Mouse (Mus musculus) hindbrain, embryonic 13.5 days (tissue): ENCODE measurements around the gene Utp18. TPM values are rescaled to one million over a fixed set of nuclear protein-coding genes. Genes with fewer than 3 reads are reported as not detected.
"Not testable (repeated sequence)": the region's sequence is repeated elsewhere in the genome, so short reads cannot be mapped to it uniquely, and the experiment has no call there.

Experiments used
- ATAC-seq: fragments of 200-750 bp; cut with Nextera tagmentation; 2 replicates; pipeline ENCODE4 v1.8.0; 2017; ENCODE audit warnings: moderate TSS enrichment; ENCODE audit not compliant: low FRiP score
- H3K27ac ChIP-seq: fragments of 300-500 bp; sonication (generic); 2 replicates; pipeline ENCODE4 v1.5.1; 2015; ENCODE audit warnings: inconsistent platforms, mild to moderate bottlenecking, moderate library complexity
- H3K27me3 ChIP-seq: fragments of 300-500 bp; sonication (generic); 2 replicates; pipeline ENCODE4 v1.6.1; 2015; ENCODE audit warnings: mild to moderate bottlenecking, inconsistent platforms
- H3K36me3 ChIP-seq: fragments of 300-500 bp; sonication (generic); 2 replicates; pipeline ENCODE4 v1.6.1; 2015; ENCODE audit warnings: mild to moderate bottlenecking, inconsistent platforms
- H3K4me1 ChIP-seq: fragments of 300-500 bp; sonication (generic); replicated peaks from 2 replicates; pipeline ENCODE4 v1.6.1; 2015; ENCODE audit warnings: inconsistent platforms
- H3K4me2 ChIP-seq: fragments of 300-500 bp; sonication (generic); 2 replicates; pipeline ENCODE4 v1.6.1; 2015; ENCODE audit warnings: inconsistent platforms, mild to moderate bottlenecking, moderate library complexity
- H3K4me3 ChIP-seq: fragments of 300-500 bp; sonication (generic); 2 replicates; pipeline ENCODE4 v1.5.1; 2015; ENCODE audit warnings: mild to moderate bottlenecking, inconsistent platforms
- H3K9ac ChIP-seq: fragments of 300-500 bp; sonication (generic); 2 replicates; pipeline ENCODE4 v1.6.1; 2015; ENCODE audit warnings: mild to moderate bottlenecking, inconsistent platforms
- H3K9me3 ChIP-seq: fragments of 300-500 bp; sonication (generic); 2 replicates; pipeline ENCODE4 v1.6.1; 2016; ENCODE audit warnings: inconsistent platforms
- WGBS: fragments of 180-500 bp; shearing (Covaris S2); methylation state at CpG from one replicate; pipeline ENCODE4 v1.1.7; 2015; 5-methylcytosine and 5-hydroxymethylcytosine counted together
- polyA plus RNA-seq: library from polyadenylated mRNA; unstranded; fragments of >200 nt; fragmentation: Nextera tagmentation; extraction: Ambion mirVana; gene quantifications from 2 replicates; pipeline ENCODE4 v1.2.1, GENCODE M21; 2015

Utp18 gene
- 29.9 and 31.8 TPM in 2 replicates for polyA plus RNA-seq

DNA sequence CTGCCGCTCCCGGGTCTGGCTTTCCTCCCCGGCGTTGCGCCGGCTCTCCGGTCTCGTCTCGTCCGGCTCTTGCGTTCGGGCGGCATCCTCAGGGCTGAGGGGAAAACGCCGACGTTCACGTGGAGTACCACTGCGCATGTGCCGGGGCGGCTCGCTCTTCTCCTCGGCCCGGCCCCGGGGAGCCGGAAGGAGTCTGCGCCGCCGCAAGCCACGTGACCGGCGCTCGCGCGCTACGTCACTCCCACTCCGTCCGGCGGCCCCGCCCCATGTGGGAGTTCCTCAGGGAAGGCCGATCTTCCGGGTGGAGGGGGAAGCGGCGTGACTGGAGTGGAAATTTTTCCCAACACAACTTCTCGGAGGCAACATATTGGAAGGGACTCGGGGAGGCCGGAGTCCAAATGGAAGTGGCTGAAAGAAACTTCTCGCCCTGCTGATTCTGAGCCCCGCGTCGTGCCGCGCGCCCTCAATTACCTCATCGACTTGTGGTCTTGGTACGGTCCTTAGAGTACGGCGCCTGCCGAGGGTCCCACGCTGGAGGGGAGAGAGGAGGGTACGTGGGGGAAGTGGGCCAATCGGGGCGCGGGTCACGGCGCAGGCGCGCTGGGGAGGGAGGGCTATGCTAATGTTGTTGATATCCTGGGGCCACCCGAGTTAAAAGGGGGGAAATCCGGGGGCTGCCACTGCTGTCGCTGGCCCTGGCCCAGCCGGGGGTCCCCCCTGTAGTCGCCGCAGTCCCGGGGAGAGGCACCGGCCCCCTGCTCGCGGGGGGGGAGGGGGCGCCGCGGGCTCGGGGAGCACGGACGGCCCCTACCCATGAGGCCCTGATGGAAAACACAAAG lies at the start of gene Utp18, which contains the start of gene Mbtd1:
Gene Utp18, minus strand, starts transcription at position 195 of the 839 bp plus-strand sequence.
Gene Mbtd1, plus strand, starts transcription at position 281 of the 839 bp plus-strand sequence.
- peak; percentile 97 for ATAC-seq
- Histone ChIP-seq H3K9ac (peak within 1 kb of the TSS; percentile 97), H3K27ac (peak within 1 kb of the TSS; percentile 95), H3K4me3 (peak within 1 kb of the TSS; percentile 97), H3K27me3 (no peaks in the 10 kb centered on the region), H3K36me3 (peaks cover 5% of the 10 kb centered on the region), H3K4me2 (peak within 1 kb of the TSS; percentile 97), H3K4me1 (peaks cover 46% of the 10 kb centered on the region), H3K9me3 (no peaks in the 10 kb centered on the region)
- under 1% methylated on average over 81 of the region's 83 CpGs for WGBS

DNA sequence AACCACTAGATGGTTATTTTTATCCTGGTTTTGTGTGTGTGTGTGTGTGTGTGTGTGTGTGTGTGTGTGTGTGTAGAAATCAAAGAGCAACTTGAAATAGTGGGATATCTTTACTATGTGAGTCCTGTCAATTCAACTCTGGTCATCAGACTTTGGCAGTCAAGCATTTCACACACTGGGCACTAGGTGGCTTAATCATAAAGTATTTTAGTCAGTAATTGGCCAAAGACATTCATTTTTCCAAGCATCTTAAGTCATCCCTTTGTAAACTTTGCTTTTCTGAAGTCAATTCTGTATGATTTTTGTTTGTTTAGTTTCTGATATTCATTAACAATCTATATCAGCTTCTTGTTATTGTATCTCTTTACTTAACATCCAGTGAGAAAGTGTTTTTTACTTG lies 43.5 kb upstream of the Utp18 start:
- H3K36me3 ChIP-seq: peaks cover 77% of the 10 kb centered on the region
- no peak for ATAC-seq

DNA sequence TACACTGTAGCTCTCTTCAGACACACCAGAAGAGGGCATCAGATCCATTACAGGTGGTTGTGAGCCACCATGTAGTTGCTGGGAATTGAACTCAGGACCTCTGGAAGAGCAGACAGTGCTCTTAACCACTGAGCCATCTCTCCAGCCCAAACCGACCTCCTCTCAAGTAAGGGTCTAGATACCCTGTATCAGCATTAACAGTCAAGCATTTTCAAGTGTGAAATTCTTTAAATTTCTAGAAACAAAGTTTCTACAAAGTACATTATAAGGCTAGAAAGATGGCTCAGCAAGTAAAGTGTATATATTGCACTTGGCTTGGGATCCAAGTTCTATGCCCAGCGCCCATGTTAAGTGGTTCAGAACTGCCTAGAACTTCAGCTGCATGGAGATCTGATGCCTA lies 29.5 kb upstream of the Utp18 start:
- whole genome bisulfite sequencing: 96% methylated on average over 2 of the region's 2 CpGs
- H3K27me3 ChIP-seq, H3K27ac ChIP-seq, H3K4me2 ChIP-seq, H3K9ac ChIP-seq, H3K4me1 ChIP-seq, ATAC-seq, H3K4me3 ChIP-seq, H3K9me3 ChIP-seq: not testable (repeated sequence)
- peaks cover 75% of the 10 kb centered on the region for H3K36me3 ChIP-seq

More for the DNA sequence above, 43.5 kb upstream of the Utp18 start:
- H3K4me2 ChIP-seq: no peak overlapping the region
- no peaks in the 10 kb centered on the region for H3K4me1 ChIP-seq
- H3K9ac ChIP-seq: no peak overlapping the region
- no peak overlapping the region for H3K4me3 ChIP-seq
- no peaks in the 10 kb centered on the region for H3K27me3 ChIP-seq
- no peaks in the 10 kb centered on the region for H3K9me3 ChIP-seq
- H3K27ac ChIP-seq: no peak overlapping the region

DNA sequence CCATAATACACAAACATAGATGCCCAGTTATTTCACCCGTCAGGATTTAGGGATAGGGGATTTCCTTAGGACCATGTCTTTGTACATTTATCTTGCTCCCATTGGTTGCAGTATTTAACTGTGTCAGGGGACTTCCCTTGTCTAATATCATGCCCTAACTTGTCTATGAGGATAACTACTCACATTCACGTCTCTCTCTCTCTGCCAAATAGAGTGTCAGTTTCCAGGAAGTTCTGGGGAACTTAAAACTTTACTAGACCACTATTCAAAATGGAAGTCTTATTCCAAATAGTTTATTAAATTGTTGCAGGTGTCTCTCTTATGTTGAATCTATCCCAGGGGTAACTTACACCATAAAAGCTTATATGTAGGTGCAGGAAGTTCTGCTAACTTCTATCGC lies 26.0 kb upstream of the Utp18 start:
- H3K9me3 ChIP-seq: no peaks in the 10 kb centered on the region
- no peaks in the 10 kb centered on the region for H3K4me1 ChIP-seq
- no peaks in the 10 kb centered on the region for H3K27me3 ChIP-seq
- no peak overlapping the region for H3K4me2 ChIP-seq
- no peak overlapping the region for H3K4me3 ChIP-seq
- peaks cover 69% of the 10 kb centered on the region for H3K36me3 ChIP-seq
- H3K9ac ChIP-seq: no peak overlapping the region
- 96% methylated on average over 3 of the region's 3 CpGs for WGBS
- no peak overlapping the region for H3K27ac ChIP-seq
- no peak for ATAC-seq

DNA sequence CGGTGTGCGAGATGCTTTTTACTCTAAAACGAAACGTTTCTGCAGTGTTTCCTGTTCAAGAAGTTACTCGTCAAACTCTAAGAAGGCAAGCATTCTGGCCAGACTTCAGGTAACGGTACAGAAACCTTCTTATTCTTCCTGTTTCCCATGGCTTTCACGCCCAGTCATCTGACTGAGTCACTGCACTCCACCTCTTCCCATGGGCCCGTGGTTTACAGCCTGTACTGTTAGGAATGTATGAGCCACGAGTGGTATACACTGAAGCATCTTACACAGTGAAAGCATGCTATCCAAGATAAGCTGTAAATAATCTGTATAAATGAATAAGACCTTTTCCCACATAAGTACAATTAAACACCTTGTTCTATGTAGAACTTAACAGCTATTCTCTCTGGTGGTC lies 23.3 kb upstream of the Utp18 start:
- 95% methylated on average over 9 of the region's 9 CpGs for WGBS
- no peaks in the 10 kb centered on the region for H3K27me3 ChIP-seq
- H3K9ac ChIP-seq: no peak overlapping the region
- H3K36me3 ChIP-seq: peaks cover 66% of the 10 kb centered on the region
- H3K4me3 ChIP-seq: no peak overlapping the region
- no peak for ATAC-seq
- no peak overlapping the region for H3K27ac ChIP-seq
- no peaks in the 10 kb centered on the region for H3K9me3 ChIP-seq
- no peaks in the 10 kb centered on the region for H3K4me1 ChIP-seq
- H3K4me2 ChIP-seq: no peak overlapping the region

DNA sequence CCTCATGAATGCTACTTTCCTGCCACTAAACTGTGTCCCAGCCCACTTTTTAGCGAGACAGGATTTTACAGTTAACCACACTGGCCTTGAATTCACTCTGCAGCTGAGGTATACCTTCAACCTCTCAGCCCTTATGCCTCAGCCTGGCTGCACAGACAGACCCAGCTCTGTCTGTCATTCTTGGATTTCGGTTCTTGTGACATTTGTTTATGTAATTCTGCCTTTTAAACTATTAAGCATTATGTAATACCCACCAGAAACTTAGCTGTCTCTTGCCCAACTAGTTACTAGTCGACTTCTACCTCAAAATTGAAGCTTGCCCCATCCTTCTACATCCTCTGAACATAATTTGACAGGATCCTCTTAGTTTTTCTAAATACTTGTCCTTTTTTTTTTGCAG lies 22.3 kb upstream of the Utp18 start:
- no peaks in the 10 kb centered on the region for H3K4me1 ChIP-seq
- no peak overlapping the region for H3K4me2 ChIP-seq
- no peaks in the 10 kb centered on the region for H3K9me3 ChIP-seq
- H3K27ac ChIP-seq: no peak overlapping the region
- ATAC-seq: no peak
- no peak overlapping the region for H3K9ac ChIP-seq
- no peaks in the 10 kb centered on the region for H3K27me3 ChIP-seq
- 92% methylated on average over 3 of the region's 3 CpGs for WGBS
- H3K4me3 ChIP-seq: no peak overlapping the region
- peaks cover 60% of the 10 kb centered on the region for H3K36me3 ChIP-seq

DNA sequence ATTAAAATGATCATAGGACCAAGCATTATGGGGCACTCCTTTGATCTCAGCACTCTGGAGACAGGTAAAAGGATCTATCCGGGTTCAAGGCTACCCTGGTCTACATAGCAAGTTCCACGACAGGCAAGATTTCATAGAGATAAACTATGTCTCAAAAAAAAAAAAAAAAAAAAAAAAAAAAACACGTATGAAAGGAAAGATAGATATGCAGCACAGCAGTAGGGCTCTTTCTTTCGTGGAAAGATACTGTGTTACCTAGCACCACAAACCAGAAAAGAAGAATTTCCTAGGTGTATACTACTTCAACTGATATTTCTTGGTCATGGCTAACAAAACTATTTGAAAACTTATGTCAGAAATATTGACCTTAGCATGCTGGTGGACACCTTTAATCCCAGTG lies 21.3 kb upstream of the Utp18 start:
- no peak overlapping the region for H3K9ac ChIP-seq
- H3K9me3 ChIP-seq: no peaks in the 10 kb centered on the region
- H3K4me1 ChIP-seq: no peaks in the 10 kb centered on the region
- H3K4me2 ChIP-seq: no peak overlapping the region
- H3K4me3 ChIP-seq: no peak overlapping the region
- ATAC-seq: no peak
- WGBS: 97% methylated on average over 3 of the region's 4 CpGs
- no peak overlapping the region for H3K27ac ChIP-seq
- H3K27me3 ChIP-seq: no peaks in the 10 kb centered on the region
- H3K36me3 ChIP-seq: peaks cover 59% of the 10 kb centered on the region

DNA sequence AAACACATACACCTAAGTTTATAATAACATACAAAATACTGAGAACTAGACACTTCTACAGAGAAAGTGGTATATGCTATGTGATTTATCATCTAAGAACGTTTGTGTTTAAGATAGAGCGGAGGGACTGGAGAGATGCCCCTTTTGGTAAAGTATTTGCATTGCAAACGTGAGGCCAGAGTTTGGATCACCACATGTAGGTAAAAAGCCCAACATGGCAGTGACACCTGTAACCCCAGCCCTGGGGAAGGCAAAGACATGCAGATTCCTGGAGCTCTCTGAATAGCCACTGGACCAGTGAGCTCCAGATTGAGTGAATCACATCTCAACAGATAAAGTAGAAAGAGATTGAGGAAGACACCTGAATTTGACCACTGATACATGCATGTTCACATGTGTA lies 12.2 kb upstream of the Utp18 start:
- Histone ChIP-seq H3K9ac (no peak overlapping the region), H3K36me3 (peaks cover 14% of the 10 kb centered on the region), H3K4me1 (no peaks in the 10 kb centered on the region), H3K27me3 (no peaks in the 10 kb centered on the region), H3K9me3 (no peaks in the 10 kb centered on the region), H3K27ac (no peak overlapping the region), H3K4me2 (no peak overlapping the region), H3K4me3 (no peak overlapping the region)
- 87% methylated on average over 3 of the region's 3 CpGs for WGBS
- no peak for ATAC-seq

DNA sequence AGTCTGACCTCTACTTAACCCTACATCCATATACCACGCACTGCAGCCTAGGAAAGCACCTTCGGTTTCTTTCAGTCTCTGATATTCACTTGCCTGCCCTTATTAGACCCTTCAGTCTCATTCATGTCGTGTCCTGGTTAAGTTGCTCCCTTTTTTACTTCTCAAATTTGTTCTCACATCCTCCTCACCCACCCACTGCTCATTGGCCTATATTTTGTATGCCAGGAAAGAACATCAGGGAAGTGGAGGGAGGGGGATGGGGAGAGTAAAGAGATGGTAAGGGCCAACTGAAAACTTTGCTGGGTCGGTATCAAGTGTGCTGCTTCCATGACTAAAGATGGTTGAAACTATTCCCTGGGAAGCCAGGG lies 1.5 kb upstream of the Utp18 start:
- Histone ChIP-seq H3K9me3 (no peaks in the 10 kb centered on the region), H3K4me1 (peaks cover 47% of the 10 kb centered on the region), H3K4me3 (peak overlapping the region; percentile 97), H3K27me3 (no peaks in the 10 kb centered on the region), H3K36me3 (peaks cover 8% of the 10 kb centered on the region), H3K4me2 (peak overlapping the region; percentile 97), H3K9ac (peak overlapping the region; percentile 97), H3K27ac (no peak overlapping the region)
- 5% methylated on average over 4 of the region's 4 CpGs for WGBS
- no peak for ATAC-seq

DNA sequence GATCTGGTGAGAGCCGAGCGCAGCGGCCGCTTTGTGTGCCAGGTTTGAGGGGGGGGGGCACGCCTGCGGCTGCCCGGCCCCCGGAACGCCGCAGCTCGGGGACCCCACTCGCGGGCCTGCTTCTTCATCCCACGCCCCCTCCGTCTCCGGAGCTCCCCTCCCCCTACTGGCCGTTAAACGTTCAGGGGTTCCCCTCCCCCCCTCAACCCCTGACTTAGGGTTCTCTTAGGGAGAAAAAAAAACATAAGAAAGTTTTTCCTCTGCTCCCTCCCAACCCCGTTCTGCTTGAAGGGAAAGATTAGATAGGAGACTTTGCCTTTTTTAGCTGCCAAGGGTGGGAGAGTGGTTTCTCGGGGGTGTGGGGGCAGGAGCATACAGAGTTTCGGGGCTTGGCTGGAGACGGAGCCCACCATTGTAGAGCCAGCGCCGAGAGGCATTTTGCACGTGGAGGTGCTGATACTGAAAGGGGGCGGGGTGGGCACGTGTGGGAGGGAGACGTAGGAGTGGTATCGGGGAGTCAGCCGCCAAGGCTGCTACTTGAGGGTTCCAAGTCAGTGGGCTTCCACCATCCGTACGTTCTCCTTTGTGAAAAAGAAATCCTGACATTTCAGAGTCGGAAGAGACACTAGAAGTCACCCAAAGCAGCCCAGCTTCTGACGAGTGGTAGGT lies 979 bp upstream of the Utp18 start:
- no peak for ATAC-seq
- Histone ChIP-seq H3K27ac (peak overlapping the region; percentile 95), H3K36me3 (peaks cover 2% of the 10 kb centered on the region), H3K4me3 (peak overlapping the region; percentile 97), H3K9ac (peak overlapping the region; percentile 97), H3K4me2 (peak overlapping the region; percentile 97), H3K9me3 (no peaks in the 10 kb centered on the region), H3K4me1 (peaks cover 47% of the 10 kb centered on the region), H3K27me3 (no peaks in the 10 kb centered on the region)
- under 1% methylated on average over 32 of the region's 34 CpGs for WGBS

DNA sequence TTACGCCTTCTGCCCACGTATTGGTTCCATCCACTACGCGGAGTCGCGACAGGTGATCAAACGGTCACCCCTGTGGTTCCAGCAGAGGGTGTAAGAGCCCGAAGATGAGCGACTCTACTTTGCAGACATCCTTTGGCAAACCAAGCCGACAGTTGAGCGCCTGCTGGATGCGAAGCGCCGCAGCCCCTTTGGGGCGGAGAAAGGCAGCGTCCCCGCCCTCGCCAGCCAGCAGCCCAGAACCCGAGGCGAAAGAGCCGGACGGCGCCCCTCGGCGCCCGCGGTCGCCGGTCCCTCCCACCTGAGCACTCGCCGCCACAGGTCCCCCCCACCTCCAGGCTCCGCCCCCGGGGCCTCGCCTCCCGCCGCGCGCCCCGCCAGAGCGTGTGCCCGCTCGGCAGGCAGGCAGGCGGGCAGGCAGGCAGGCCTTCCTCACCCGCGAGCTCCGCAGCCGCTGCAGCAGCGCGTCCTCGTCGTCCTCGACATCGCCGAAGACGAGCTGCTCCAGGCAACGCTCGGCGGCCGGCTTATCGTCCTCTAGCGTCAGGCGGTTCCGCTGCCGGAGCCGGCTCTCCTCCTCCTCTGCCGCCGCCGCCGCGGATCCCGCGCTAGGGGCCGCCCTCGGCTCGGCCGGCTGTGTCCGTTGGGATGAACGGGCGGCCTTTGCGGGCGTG lies 530 bp downstream of the Utp18 start:
- WGBS: under 1% methylated on average over 71 of the region's 81 CpGs
- no peaks in the 10 kb centered on the region for H3K9me3 ChIP-seq
- peak overlapping the region; percentile 95 for H3K27ac ChIP-seq
- no peaks in the 10 kb centered on the region for H3K27me3 ChIP-seq
- peak overlapping the region; percentile 97 for H3K4me3 ChIP-seq
- peaks cover 13% of the 10 kb centered on the region for H3K36me3 ChIP-seq
- ATAC-seq: peak; percentile 49
- peak overlapping the region; percentile 61 for H3K4me2 ChIP-seq
- peak overlapping the region; percentile 97 for H3K9ac ChIP-seq
- H3K4me1 ChIP-seq: peaks cover 40% of the 10 kb centered on the region

DNA sequence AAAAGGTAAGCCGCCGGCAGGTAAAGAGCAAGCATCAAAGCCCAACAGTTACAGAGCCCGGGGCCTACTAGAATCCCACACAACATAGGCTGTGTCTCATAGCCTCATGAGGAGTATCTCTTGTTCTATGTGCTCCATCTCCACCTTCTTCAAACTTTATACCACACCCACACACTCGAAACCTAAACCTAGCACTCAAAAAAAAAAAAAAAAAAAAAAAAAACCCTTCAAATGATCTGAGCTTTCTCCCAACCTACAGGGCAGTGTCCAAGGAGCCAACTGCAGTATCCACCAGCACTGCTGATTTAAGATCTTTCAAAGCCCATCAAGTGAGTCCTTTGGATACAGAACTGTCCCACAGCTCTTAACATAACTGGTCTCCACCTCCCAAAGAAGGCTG lies 1.5 kb downstream of the Utp18 start:
- 91% methylated on average over 4 of the region's 4 CpGs for WGBS
- ATAC-seq: no peak
- Histone ChIP-seq H3K4me2 (peak overlapping the region; percentile 61), H3K9ac (peak overlapping the region; percentile 97), H3K4me1 (peaks cover 35% of the 10 kb centered on the region), H3K27me3 (no peaks in the 10 kb centered on the region), H3K27ac (peak overlapping the region; percentile 18; the same call in 1 of the 2 replicates), H3K4me3 (peak overlapping the region; percentile 97), H3K36me3 (peaks cover 22% of the 10 kb centered on the region), H3K9me3 (no peaks in the 10 kb centered on the region)
